Mouse (Mus musculus): ENCODE data around the gene Tmem151b.

Tmem151b gene

DNA sequence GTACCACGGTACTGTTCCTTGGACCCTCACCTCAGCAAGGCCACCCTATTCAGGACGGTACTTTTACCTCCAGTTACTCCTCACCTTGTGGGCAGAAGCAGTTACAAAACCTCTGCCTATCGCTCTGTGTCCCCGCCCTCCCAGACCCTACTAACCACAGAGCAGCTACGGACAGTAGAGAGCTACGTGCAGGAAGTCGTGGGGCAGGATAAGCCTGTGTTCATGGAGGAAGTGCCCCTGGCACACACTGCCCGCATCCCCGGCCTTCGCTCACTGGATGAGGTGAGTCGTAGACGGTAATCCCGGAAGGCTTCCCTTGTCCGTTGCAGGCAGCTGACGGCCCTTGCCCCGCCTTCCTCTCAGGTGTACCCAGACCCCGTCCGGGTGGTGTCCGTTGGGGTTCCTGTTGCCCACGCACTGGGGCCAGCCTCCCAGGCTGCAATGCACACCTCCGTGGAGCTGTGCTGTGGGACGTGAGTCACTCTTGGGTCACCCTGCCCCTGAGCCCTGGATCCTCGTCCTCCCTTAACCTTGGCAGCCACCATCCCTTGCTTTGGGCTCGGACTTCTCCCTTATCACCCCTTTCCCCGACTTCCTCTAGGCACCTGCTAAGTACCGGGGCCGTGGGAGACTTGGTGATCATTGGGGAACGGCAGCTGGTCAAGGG is 31.8 kb downstream of the Tmem151b start:
- in situ Hi-C loops (cut with MboI, MseI): loop anchor here in 1 of 2 experiments (10.0 kb wide), 1 partner anchor 243 kb away; no protein-coding TSS in a partner anchor

DNA sequence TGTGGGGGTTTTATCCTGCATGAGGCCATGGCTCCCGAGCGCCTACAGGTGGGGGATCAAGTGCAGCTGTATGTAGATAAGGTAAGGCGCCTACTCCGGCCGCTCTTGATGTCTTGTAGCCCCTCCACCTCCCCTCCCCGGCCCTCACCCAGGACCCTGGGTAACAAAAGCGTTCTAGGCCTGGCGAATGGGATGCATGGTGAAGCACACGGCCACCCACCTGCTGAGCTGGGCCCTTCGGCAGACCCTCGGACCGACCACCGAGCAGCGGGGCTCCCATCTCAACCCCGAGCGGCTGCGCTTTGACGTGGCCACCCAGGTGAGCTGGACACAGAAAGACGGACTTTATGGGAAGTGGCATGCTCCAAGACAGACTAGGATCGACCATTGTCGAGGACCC is 32.3 kb downstream of the Tmem151b start:
- in situ Hi-C loops (cut with MboI, MseI): loop anchor here in 1 of 2 experiments (10.0 kb wide), 1 partner anchor 242 kb away; no protein-coding TSS in a partner anchor

DNA sequence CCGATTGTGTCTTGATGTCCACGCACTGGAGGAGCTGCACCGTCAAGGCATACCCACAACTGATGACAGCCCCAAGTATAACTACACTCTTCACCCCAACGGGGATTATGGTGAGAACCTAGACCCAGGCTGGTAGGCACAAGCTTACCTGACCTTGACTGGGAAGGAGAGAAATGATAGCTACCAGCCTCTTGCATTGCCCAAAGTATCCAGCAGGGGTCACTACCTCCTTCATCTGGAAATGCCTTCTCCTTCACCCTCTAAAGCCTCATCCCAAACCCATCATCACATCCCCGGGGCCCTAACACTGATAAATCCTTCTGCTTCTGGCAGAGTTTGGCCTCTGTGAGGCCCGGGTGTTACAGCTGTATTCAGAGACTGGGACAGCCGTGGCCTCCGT is 33.0 kb downstream of the Tmem151b start:
- in situ Hi-C loops (cut with MboI, MseI): loop anchor here in 1 of 2 experiments (10.0 kb wide), 1 partner anchor 242 kb away; no protein-coding TSS in a partner anchor

DNA sequence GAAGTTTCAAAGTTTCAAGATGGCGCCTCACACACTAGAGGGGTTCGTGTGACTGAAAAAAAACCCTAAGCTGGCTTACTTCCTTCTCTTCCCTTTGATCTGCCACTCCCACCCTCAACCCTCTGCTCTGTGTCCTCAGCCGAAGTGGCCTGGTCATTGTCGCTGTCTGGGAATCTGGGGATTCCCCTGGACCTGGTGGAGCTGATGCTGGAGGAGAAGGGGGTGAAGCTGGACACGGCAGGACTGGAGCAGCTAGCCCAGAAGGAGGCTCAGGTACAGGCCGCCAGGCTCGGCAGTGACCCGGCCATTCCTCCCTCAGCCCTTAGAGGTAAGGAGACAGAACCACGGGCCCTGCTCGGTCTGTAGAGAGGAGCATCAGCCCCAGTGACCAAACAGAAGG is 33.7 kb downstream of the Tmem151b start:
- in situ Hi-C loops (cut with MboI, MseI): loop anchor here in 1 of 2 experiments (10.0 kb wide), 1 partner anchor 241 kb away; no protein-coding TSS in a partner anchor

DNA sequence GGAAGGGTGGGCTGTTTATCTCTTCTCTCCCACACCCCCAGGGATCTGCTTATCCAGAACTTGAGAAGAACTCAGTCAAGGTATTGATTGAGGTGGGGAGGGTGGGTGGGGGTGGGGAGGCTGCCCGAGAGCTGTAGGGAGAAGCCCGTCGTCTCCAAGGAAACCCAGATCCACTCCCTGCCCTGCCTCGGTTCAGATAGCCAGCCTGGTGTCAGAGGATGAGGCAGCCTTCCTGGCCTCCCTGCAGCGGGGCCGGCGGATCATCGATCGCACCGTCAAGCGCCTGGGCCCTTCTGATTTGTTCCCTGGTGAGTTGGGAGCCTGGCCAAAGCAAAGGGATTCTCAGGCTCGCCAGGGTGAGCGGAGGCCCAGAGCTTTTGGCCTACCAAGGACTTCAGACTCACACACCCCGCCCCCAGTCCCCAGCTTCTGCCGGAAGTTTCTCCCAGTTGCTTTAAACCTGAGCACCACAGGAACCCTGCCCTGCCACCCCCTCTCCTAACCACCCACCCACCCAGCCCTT is 34.2 kb downstream of the Tmem151b start:
- in situ Hi-C loops (cut with MboI, MseI): loop anchor here in 1 of 2 experiments (10.0 kb wide), 1 partner anchor 240 kb away; no protein-coding TSS in a partner anchor

DNA sequence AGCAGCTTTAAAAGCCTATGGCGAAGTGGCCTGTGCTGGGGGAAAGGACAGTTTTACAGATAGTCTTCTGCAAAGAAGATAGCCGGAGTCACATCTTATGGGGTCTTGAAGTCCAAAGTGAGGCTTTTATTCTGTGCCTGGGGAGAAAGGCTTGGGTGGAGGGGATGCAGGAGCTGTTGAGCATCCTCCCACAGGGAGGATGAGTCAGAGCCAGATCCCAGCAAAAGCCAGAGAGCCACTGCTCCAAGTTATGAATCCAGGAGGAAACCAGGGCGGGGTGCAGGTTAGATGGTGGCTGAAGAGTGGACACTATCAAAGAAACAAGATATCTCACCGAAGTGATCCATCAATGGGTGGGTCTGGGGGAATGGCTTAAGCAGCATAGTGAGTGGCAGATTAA is 37.7 kb downstream of the Tmem151b start:
- in situ Hi-C loops (cut with MboI, MseI): loop anchor here in 1 of 2 experiments (10.0 kb wide), 1 partner anchor 237 kb away; no protein-coding TSS in a partner anchor

DNA sequence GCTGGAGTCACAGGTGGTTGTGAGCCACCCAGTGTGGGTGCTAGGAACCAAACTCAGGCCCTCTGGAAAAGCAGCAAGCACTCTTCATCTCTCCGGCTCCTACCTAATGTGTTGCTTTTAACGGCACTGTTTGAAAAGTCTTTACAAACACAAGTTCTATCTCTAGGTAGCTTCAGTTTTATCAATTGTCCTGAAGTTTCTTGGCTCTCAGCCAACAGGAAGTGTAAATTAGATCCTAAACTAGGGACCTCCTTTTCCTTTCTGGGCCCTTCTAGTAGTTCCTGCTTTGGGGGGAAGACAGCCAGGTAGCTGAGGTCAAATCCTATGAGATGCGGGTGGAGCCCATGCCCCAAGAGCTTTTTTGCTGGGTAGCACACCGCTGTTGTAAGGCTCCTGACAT is 38.6 kb downstream of the Tmem151b start:
- in situ Hi-C loops (cut with MboI, MseI): loop anchor here in 1 of 2 experiments (10.0 kb wide), 1 partner anchor 236 kb away; no protein-coding TSS in a partner anchor

DNA sequence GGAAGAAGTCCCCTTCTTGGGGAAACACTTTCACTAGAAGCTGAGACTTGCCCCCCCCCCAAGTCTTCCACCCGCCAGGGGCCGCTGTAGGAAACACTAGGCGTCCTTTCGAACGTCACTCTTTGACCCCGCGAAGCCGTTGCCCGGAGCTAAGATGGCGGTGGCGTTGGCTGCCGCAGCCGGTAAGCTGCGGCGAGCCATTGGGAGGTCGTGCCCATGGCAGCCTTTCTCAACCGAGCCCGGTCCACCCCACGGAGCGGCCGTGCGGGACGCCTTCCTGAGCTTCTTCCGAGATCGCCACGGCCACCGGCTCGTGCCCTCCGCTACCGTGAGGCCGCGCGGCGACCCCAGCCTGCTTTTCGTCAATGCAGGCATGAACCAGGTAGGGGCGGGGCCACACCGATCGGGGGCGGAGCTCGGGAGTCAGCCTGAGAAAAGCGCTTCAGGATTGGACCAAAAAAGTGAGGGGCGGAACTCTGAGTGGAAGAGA is 42.7 kb downstream of the Tmem151b start, which contains the start of gene Aars2:
Aars2 (plus strand) TSS at position 142 of the 490 bp plus-strand sequence.
- in situ Hi-C loops (cut with MboI, MseI): no loop called here

DNA sequence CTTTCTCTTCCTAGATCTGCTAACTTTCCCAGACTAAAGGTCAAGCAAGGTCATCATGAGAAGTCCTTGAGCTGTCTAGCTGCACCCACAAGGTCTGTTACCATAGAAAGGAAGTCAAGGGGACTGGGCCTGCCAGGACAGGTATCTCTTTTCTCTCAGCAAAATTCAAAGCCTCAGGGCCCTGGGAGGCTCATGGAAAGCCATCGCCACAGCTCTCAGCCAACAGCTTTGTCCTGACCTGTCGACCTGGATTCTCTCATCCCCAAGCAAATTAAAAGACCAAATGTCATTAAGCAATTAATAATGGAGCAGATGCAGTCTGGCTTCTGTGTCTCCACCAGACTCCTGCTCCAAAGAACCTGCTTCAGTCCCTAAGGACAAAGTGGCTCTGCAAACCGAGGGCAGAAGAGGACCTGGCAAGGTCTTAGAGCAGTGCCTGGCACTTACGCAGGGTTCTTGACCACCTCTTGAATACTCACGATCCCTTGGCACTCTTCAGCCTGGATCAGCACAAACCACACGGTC is 43.5 kb downstream of the Tmem151b start:
- in situ Hi-C loops (cut with MboI, MseI): no loop called here

DNA sequence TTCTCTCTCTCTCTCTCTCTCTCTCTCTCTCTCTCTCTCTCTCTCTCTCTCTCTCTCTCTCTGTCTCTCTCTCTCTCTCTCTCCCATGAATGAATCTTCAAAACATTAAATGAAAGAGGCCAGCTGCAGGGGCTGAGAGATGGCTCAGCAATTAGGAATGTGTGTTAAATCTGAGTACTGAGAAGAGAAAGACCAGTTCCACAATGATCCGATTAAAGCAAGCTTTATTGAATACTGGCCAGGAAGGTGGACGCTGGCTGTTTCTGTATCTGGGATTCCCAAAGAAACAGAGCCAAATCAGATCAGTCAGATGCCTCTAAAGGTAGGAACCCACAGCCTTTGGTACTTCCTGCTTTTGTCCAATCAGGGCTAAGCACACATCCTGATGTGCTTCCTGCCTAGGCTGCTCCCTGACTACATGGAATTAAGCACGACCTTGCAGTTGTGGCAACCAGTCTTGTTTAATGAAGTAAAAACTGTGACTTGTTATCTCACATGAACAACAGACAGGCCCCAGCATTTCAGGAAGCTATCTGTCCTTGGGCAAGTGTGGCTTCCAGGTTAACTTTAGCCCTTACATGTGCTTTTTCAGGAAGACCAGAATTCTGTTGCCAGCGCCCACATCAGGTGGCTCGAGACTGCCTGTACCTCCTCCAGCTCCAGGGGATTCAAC is 46.0 kb downstream of the Tmem151b start:
- in situ Hi-C loops (cut with MboI, MseI): no loop called here

DNA sequence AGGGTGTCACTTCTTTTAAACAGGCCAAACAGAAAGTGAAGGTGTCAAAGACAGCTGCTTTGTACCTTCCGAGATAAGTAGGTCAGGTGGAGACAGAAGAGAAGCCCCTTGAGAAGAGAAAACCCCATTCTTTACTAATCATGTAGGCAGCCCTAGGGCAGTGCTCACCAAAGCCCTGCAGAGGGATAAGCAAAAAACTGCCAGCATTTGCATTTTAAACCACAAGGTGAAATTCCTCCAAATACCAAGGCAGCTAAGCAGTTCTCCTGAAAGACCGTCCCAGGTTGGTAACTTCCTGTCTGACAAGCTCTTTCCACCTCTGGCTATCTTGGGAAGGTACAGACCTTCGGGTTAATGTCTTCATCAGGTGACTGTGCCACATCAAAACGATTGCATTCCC is 47.2 kb downstream of the Tmem151b start:
- in situ Hi-C loops (cut with MboI, MseI): no loop called here

DNA sequence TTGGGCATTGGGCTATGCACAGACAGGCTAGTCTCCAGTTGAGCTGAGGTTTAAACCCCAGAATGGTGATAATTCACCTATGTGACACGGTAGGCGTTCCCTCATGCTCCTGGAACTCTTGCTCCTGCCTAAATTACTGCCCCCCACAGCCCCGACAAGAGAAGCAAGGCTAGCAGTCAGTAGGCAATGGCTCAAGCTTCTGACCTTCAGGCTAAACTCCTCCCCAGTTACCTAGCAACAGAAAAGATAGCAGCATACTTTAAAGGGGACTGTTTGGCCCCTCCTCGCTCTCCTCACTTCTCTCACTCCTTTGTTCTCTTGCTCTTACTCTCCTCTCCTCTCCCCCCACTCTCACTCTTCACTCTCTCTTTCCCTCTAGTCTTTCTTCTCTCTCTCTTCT is 48.5 kb downstream of the Tmem151b start:
- in situ Hi-C loops (cut with MboI, MseI): no loop called here

DNA sequence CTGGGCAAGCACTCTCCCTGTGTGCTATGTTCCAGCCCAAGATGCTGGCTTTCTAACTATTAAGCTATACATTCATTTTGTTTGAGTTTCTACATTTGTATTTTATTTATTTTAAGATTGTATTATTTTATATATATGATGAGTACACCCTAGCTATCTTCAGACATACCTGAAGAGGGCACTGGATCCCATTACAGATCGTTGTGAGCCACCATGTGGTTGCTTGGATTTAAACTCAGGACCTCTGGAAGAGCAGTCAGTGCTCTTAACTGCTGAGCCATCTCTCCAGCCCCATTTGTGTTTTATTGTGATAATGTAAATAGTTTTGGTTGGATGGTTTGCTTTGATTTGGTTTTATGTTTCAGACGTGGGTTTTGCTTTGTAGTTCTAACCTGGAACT is 50.0 kb downstream of the Tmem151b start:
- in situ Hi-C loops (cut with MboI, MseI): loop anchor here in 1 of 2 experiments (10.0 kb wide), 1 partner anchor 1825 kb away; no protein-coding TSS in a partner anchor

DNA sequence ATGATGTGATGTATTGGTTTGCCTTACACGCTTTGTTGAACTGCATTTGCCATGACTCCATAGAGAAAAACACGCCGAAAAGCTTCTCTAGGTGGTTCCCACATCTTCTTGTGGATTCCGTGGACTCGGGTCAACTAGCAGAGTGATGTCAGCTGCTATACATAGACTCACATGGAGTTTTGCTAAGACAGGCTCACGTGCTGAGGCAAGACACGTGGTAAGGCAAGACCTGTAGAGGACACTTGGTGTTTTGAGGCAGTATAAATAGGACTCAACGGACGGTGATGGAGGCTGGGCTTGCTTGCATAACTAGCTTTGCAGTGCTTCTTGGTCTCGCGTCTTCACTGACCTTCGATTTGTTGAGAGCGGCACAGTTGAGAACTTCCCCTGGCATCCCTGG is 51.1 kb downstream of the Tmem151b start:
- in situ Hi-C loops (cut with MboI, MseI): loop anchor here in 1 of 2 experiments (10.0 kb wide), 1 partner anchor 1824 kb away; no protein-coding TSS in a partner anchor

DNA sequence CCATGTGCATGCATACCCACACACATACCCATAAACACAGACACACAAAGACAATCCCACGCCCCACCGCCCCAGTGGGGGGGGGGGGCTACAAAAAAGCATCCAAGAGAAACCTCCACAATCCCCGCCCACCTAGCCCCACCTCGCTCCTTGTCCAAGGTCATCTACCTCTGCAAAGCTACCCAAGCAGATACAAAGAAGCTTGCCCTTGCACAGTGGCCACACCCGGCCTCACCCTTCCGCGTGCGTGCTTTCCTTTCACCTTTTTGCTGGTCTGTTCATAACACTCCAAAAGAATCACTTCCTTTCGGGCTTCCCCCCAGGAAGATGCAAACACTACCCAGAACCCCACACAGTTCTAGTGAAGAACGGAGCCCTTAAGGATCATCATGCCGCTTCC is 54.1 kb downstream of the Tmem151b start:
- in situ Hi-C loops (cut with MboI, MseI): loop anchor here in 1 of 2 experiments (10.0 kb wide), 1 partner anchor 1821 kb away; no protein-coding TSS in a partner anchor
